Mouse (Mus musculus) hindbrain, embryonic 14.5 days (tissue): Measurements from ENCODE around the gene Tmtc4. TPM values are rescaled to one million over a fixed set of nuclear protein-coding genes. Genes with fewer than 3 reads are reported as not detected.
A peak's percentile ranks its signal among the peaks of the same experiment; 100 is the strongest.

ENCODE experiments used
- ATAC-seq: fragments of 200-750 bp; cut with Nextera tagmentation; 2 replicates; pipeline ENCODE4 v1.8.0; 2017; ENCODE audit warnings: moderate number of reproducible peaks, mild to moderate bottlenecking, moderate TSS enrichment, moderate library complexity; ENCODE audit not compliant: low FRiP score
- DNase-seq: peaks from one replicate; pipeline ENCODE4 v3.0.0-alpha.2; 2015; ENCODE audit warnings: low spot score
- H3K27ac ChIP-seq: fragments of 300-500 bp; sonication (generic); 2 replicates; pipeline ENCODE4 v1.5.1; 2014; ENCODE audit warnings: mild to moderate bottlenecking, moderate library complexity
- H3K27me3 ChIP-seq: fragments of 300-500 bp; sonication (generic); 2 replicates; pipeline ENCODE4 v1.6.1; 2014; ENCODE audit warnings: mild to moderate bottlenecking, low read length, mixed read lengths; ENCODE audit not compliant: control insufficient read depth, insufficient read depth
- H3K36me3 ChIP-seq: fragments of 300-500 bp; sonication (generic); replicated peaks from 2 replicates; pipeline ENCODE4 v1.6.1; 2014; ENCODE audit not compliant: control insufficient read depth, insufficient read depth
- H3K4me1 ChIP-seq: fragments of 300-500 bp; sonication (generic); replicated peaks from 2 replicates; pipeline ENCODE4 v1.6.1; 2014; ENCODE audit warnings: antibody characterized with exemption, low read length, mixed read lengths; ENCODE audit not compliant: control insufficient read depth, insufficient read depth
- H3K4me2 ChIP-seq: fragments of 300-500 bp; sonication (generic); replicated peaks from 2 replicates; pipeline ENCODE4 v1.6.1; 2014; ENCODE audit warnings: mild to moderate bottlenecking, moderate library complexity
- H3K4me3 ChIP-seq: fragments of 300-500 bp; sonication (generic); replicated peaks from 2 replicates; pipeline ENCODE4 v1.5.1; 2014; ENCODE audit warnings: mild to moderate bottlenecking, low read length
- H3K9ac ChIP-seq: fragments of 300-500 bp; sonication (generic); 2 replicates; pipeline ENCODE4 v1.6.1; 2014
- H3K9me3 ChIP-seq: fragments of 300-500 bp; sonication (generic); 2 replicates; pipeline ENCODE4 v1.6.1; 2016; ENCODE audit warnings: low read length; ENCODE audit not compliant: control insufficient read depth
- WGBS: fragments of 180-500 bp; shearing (Covaris S2); extraction: QIAGEN DNeasy Blood & Tissue Kit; methylation state at CpG from one replicate; pipeline ENCODE4 v1.1.7; 2014; 5-methylcytosine and 5-hydroxymethylcytosine counted together
- polyA plus RNA-seq: library from polyadenylated mRNA; unstranded; fragments of >200 nt; fragmentation: Nextera tagmentation; extraction: Ambion mirVana; gene quantifications from 2 replicates; pipeline ENCODE4 v1.2.1, GENCODE M21; 2014

The Tmtc4 gene
- polyA plus RNA-seq, 1 experiment from 2014 or later = 69.0 TPM

DNA sequence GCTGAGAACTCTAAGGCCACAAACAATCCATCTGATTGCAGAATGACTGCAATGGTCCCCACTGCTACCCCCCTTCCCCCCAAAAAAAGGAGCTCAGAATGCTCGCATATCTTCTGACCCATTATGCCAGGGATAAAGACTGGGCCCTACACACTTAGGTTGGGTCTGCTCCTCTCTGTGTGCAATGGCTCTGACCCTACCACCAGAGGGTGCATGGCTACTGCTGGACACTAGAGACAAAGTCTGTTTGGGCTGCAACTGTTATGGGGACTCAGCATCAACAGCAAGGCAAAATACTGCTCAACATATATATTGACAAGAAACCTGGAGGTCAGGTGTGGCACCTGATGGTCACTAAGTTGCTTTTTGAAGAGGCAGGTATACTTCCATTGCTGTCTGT lies 32.9 kb downstream of the Tmtc4 start:
- no peak overlapping the region for H3K4me3 ChIP-seq
- H3K9me3 ChIP-seq = no peaks in the 10 kb centered on the region
- WGBS = 84% methylated on average over 1 of the region's 1 CpGs
- no peaks in the 10 kb centered on the region for H3K4me1 ChIP-seq
- DNase-seq (no peak), ATAC-seq (no peak)
- no peak overlapping the region for H3K27ac ChIP-seq
- no peak overlapping the region for H3K9ac ChIP-seq
- H3K27me3 ChIP-seq = no peaks in the 10 kb centered on the region
- H3K4me2 ChIP-seq = no peak overlapping the region
- peaks cover 40% of the 10 kb centered on the region for H3K36me3 ChIP-seq

DNA sequence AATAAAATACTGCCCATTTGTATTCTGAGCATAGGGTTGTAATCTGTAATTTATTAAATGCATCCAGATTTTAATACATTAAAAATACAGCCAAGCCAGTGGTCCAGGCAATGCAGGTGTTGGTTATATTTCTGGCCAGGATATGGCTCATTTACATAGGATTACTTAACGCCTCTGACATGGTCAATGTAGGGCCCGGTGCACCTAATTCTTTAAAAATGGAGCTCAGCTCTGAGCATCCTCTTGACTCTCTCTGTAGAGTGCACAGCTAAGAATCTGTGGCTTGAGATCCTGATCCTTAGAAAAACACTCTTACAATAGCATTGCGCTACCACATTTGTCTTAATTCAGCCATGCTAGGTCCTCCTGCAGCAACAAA lies 40.4 kb downstream of the Tmtc4 start:
- DNase-seq (no peak), ATAC-seq (no peak)
- H3K9ac ChIP-seq = no peak overlapping the region
- H3K36me3 ChIP-seq = peaks cover 64% of the 10 kb centered on the region
- no peak overlapping the region for H3K4me3 ChIP-seq
- WGBS = 76% methylated on average over 3 of the region's 3 CpGs
- H3K27me3 ChIP-seq = no peaks in the 10 kb centered on the region
- H3K4me2 ChIP-seq = no peak overlapping the region
- H3K9me3 ChIP-seq = no peaks in the 10 kb centered on the region
- no peaks in the 10 kb centered on the region for H3K4me1 ChIP-seq
- no peak overlapping the region for H3K27ac ChIP-seq

DNA sequence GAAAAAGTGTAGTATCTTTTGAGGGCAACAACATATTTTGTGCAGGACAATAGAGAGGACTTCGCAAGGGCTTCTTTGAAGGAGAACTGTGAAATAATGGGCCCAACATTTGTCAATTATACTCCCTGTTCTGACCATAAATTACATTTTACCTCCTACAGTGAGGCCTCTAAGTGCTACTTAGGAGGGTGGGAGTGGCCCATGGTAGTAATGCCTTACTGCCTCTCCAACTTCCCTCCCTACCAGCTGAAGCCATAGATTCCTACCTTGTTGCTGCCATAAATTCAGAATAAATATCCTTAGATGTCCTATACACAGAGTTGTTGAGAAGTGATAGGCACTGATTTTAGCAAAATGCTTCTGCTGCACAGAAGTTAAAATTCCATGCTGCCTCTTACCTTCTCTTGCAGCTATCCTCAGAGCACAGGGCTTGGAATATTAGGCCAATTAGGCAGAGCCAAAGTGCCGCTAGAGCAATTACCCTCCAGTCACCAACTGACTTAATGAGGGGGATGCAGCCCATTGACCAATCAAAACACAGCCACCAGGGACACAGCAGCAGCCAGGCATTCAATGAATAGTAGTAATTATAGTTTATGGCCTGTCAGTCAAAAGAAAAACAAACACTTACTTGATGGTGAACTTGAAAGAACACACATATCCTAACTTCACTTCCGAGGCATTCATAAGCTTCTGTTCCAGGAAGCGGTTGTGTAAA lies 40.9 kb downstream of the Tmtc4 start:
- H3K27me3 ChIP-seq = no peaks in the 10 kb centered on the region

DNA sequence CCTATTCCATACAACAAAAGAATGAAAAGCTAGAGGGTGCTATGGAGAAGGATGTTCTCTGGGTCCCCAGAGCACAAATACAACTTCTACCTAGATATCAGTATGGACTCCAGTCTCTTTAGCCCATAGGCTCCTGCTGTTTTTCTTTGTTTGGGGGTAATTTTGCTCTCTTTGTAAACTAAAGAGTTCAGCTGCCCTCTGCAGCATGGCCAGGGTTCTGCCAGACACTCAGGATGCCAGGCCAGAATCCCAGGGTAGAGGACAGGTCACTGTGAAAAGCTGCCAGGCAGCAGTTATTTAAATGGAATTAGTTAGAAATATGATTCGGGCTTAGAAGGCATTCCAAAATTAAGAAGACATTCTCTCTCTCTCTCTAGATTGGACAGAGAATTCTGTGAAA lies 47.4 kb downstream of the Tmtc4 start:
- Histone ChIP-seq H3K27me3 (no peaks in the 10 kb centered on the region), H3K4me3 (no peak overlapping the region), H3K9me3 (no peaks in the 10 kb centered on the region), H3K4me2 (no peak overlapping the region), H3K4me1 (no peaks in the 10 kb centered on the region), H3K9ac (no peak overlapping the region), H3K36me3 (peaks cover 46% of the 10 kb centered on the region), H3K27ac (no peak overlapping the region)
- DNase-seq = no peak
- 76% methylated on average over 1 of the region's 1 CpGs for WGBS
- ATAC-seq = no peak

More for the DNA sequence above, 40.9 kb downstream of the Tmtc4 start:
- ATAC-seq (no peak), DNase-seq (no peak)
- Histone ChIP-seq H3K27ac (no peak overlapping the region), H3K9ac (no peak overlapping the region), H3K4me2 (no peak overlapping the region), H3K36me3 (peaks cover 60% of the 10 kb centered on the region), H3K4me1 (no peaks in the 10 kb centered on the region), H3K9me3 (no peaks in the 10 kb centered on the region), H3K4me3 (no peak overlapping the region)
- WGBS = 56% methylated on average over 4 of the region's 4 CpGs

DNA sequence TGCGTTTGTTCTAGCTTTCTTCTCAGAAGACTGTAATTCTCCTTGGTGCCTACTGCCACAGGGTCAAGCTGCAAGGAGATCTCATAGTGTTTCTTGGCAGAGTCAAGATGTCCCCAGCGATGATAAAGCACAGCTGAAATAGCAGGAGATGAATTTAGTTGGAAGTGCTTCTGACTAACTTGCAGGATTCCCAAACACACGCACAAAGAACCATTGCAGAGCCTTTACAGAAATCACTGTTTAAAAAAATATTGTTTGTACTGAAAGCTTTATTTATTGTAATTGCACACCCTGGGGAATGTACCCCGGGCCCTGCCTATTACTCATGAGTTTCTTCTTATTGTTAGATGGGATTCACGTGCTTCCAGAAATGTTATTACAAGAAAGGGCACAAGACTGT lies 63.8 kb downstream of the Tmtc4 start:
- Histone ChIP-seq H3K36me3 (peaks cover 22% of the 10 kb centered on the region), H3K4me2 (no peak overlapping the region), H3K9ac (no peak overlapping the region), H3K4me1 (no peaks in the 10 kb centered on the region), H3K4me3 (no peak overlapping the region), H3K27me3 (no peaks in the 10 kb centered on the region), H3K27ac (no peak overlapping the region), H3K9me3 (no peaks in the 10 kb centered on the region)
- DNase-seq (no peak), ATAC-seq (no peak)
- 82% methylated on average over 5 of the region's 5 CpGs for WGBS

DNA sequence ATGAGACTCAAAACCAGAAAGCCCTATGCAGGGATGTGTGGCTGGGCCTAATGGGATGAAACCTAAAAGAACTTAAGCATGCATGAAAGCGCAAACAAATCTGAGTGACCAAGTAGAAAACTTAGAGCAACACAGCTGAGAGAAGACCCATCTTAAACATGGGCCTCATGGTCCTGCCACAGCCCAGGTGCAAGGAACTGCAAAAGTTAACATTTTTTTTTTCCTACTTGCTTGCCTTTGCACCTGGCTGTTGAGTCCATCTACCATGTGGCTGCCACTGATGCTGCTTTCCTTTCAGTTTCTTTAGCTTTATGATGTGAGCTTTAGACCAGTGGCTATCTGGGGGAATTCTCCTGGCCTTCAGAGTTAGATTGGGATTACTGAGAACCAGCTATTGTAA lies 66.2 kb downstream of the Tmtc4 start:
- H3K9me3 ChIP-seq = no peaks in the 10 kb centered on the region
- H3K27ac ChIP-seq = no peak overlapping the region
- H3K9ac ChIP-seq = no peak overlapping the region
- no peak overlapping the region for H3K4me2 ChIP-seq
- no peaks in the 10 kb centered on the region for H3K27me3 ChIP-seq
- H3K36me3 ChIP-seq = peaks cover 16% of the 10 kb centered on the region; the same call in 1 of the 2 replicates
- ATAC-seq = no peak
- no peak overlapping the region for H3K4me3 ChIP-seq
- H3K4me1 ChIP-seq = no peaks in the 10 kb centered on the region
- WGBS = 100% methylated on average over 1 of the region's 1 CpGs
- no peak for DNase-seq

DNA sequence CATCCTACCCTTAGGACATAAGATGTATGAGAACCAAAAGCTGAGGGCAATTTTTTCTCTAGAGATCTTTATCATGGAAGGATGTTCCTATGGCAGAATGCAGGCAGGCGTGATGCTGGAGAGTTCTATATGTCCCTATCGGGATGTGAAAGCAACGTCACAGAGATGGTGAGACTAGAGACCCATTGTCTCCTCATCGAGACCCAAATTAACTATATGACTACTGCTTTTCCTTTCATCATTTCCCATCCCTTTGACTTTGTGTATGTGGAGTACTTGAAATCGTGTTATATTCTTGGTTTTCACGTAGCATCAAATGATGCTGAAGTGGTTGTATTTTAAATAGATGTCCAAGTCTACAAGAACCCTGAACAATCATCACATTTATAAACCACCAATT lies 70.2 kb downstream of the Tmtc4 start, which contains the start of gene Ggact:
TSS of gene Ggact (minus strand) at position 101 of the 400 bp plus-strand sequence.
- Histone ChIP-seq H3K4me1 (no peaks in the 10 kb centered on the region), H3K27me3 (peaks cover 14% of the 10 kb centered on the region), H3K36me3 (0 out of 2 replicates have a peak, but pooled peaks cover 4% of the 10 kb centered on the region), H3K9ac (peak within 1 kb of the TSS; percentile 63), H3K9me3 (peaks cover 2% of the 10 kb centered on the region), H3K4me2 (peak within 1 kb of the TSS; percentile 99), H3K27ac (no peak within 1 kb of the TSS; the same call in 1 of the 2 replicates), H3K4me3 (peak within 1 kb of the TSS; percentile 62)
- DNase-seq (no peak), ATAC-seq (no peak)
- WGBS = 82% methylated on average over 6 of the region's 6 CpGs

DNA sequence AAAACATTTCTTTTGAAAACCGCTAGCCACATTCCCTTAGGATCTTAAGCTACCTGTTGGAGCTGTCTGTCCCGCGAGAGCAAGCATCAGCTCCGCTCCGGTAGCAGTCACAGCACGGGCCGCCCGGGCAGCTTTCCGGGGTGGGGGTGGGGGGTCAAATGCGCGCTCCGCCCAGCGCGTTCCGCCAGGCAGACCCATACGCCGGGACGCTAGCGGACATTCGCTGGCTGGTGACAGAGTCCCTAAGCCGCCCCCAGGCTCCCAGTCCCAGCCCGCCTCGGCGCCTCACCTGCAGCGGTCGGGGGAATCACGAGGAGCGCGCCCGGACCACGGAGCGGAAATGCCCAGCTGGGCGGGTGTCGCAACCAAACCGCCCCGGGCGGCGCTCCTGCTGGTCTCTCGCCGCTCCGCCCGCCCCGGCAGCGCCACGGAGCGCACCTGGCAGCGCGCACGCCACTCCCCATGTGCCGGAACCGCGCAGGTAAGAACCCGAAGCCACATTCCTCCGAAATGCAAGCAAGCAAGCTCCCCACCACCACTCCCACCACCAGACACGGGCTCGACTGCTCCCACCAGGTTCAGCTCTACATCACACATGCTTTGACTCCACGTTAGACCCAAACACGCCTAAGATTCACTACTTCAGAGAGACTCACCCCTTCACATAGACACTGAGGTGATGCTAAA lies 70.9 kb downstream of the Tmtc4 start:
- DNase-seq (peak; percentile 41), ATAC-seq (peak; percentile 79)
- Histone ChIP-seq H3K27ac (no peak overlapping the region), H3K36me3 (no peaks in the 10 kb centered on the region), H3K9me3 (peaks cover 9% of the 10 kb centered on the region), H3K27me3 (peaks cover 14% of the 10 kb centered on the region), H3K4me1 (no peaks in the 10 kb centered on the region), H3K4me2 (peak overlapping the region; percentile 99), H3K4me3 (peak overlapping the region; percentile 62), H3K9ac (peak overlapping the region; percentile 63)
- WGBS = under 1% methylated on average over 58 of the region's 58 CpGs

DNA sequence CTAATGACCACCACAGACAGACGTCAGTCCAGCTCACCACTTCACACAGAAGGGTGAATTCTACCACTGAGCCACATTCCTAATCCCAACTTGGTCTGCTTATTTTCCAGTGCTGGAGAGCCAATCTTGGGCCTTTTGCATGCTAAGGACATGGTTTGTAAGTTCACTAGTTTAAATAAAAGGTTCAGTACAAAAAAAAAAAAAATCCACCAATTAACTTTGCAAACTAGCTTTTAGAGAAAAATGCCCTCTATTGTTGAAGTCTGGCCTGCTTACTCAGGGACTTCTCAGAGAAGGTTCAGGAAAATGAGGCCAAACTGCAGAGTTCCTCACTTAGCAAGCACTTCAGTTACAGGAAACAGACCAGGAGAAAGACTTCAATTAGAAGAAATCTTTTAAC lies 71.7 kb downstream of the Tmtc4 start:
- no peaks in the 10 kb centered on the region for H3K4me1 ChIP-seq
- no peaks in the 10 kb centered on the region for H3K36me3 ChIP-seq
- 76% methylated on average over 1 of the region's 1 CpGs for WGBS
- H3K27ac ChIP-seq = no peak overlapping the region; the same call in 1 of the 2 replicates
- H3K4me3 ChIP-seq = peak overlapping the region; percentile 62; the same call in 1 of the 2 replicates
- H3K9me3 ChIP-seq = peaks cover 15% of the 10 kb centered on the region
- peaks cover 14% of the 10 kb centered on the region for H3K27me3 ChIP-seq
- DNase-seq = no peak
- no peak for ATAC-seq
- peak overlapping the region; percentile 99 for H3K4me2 ChIP-seq
- H3K9ac ChIP-seq = no peak overlapping the region
